ENCODE assay signal across 8 mouse cellular contexts in the genomic region with DNA sequence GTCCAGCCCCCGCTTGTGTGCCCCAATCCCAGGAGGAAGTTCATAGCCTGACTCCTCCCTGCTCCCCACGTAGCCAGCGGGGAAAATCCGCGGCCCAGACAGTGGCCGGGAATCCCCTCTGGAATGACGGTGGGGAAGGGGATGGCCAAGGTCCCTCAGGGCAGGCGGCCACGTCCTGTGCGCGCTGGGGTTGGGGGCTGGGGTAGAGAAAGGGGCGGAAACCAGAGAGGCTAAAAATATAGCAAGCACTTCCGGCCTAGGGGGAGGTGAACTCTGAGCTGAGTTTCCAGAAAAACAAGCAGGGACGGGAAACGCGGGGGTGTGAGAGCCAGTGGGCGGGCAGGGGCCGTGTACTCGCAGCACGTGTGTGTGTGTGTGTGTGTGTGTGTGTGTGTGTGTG. TPM values are rescaled to one million over a fixed set of nuclear protein-coding genes. Genes with fewer than 3 reads are reported as not detected.
DNase-seq lines count a peak whose midpoint lies in the region; ATAC-seq and TF ChIP-seq lines count a peak whose summit lies in the region.

No protein-coding gene starts in this region.

- no peak for TF ChIP-seq CTCF in CH12.LX (conservative IDR thresholded peaks at IDR 0.05 in 1 of 2, IDR thresholded peaks at IDR 0.05 in 1 of 2; ENCODE audit: low read depth in 2 of 2, low read length in 2 of 2)
- TF ChIP-seq CTCF in spleen, adult 2 months (IDR thresholded peaks at IDR 0.05; ENCODE audit: extremely low read depth, insufficient read depth, insufficient read length, insufficient replicate concordance): no peak

- in situ Hi-C loops in CH12.LX (cut with MboI; ENCODE audit: low pct_ligation_motif_present, low pct_unique_long_range_greater_than_20kb, low sequenced_read_pairs): no loop called here

- H3K36me3 ChIP-seq in CH12.LX (replicated peaks in 1 of 2; ENCODE audit: control insufficient read depth in 1 of 2, insufficient read depth in 1 of 2, low read length in 1 of 2): peaks cover 11 to 26% of the 10 kb centered on the region in 2 experiments
- peaks cover 12% of the 10 kb centered on the region for H3K36me3 ChIP-seq in forebrain, embryonic 14.5 days (ENCODE audit: control insufficient read depth, insufficient read depth, low read length)
- H3K36me3 ChIP-seq in limb, embryonic 11.5 days (ENCODE audit: control insufficient read depth, insufficient read depth, low read length): peaks cover 3% of the 10 kb centered on the region; the same call in 1 of the 2 replicates
- H3K36me3 ChIP-seq in midbrain, embryonic 12.5 days: peaks cover 12% of the 10 kb centered on the region
- H3K36me3 ChIP-seq in spleen, adult 2 months (ENCODE audit: control insufficient read depth, insufficient read depth, low read length): peaks cover 14% of the 10 kb centered on the region

- no peak for TF ChIP-seq RAD21 in CH12.LX (IDR thresholded peaks at IDR 0.05; ENCODE audit: low read depth, low read length)

- TF ChIP-seq EP300 in CH12.LX (IDR thresholded peaks at IDR 0.05; ENCODE audit: low read length): no peak

- H3K4me2 ChIP-seq in CH12.LX (ENCODE audit: insufficient read depth, low read depth, poor library complexity, severe bottlenecking): peak overlapping the region; percentile 85
- peak overlapping the region; percentile 46 for H3K4me2 ChIP-seq in forebrain, embryonic 14.5 days (ENCODE audit: low read length)
- H3K4me2 ChIP-seq in limb, embryonic 11.5 days (ENCODE audit: low read depth, severe bottlenecking): peak overlapping the region; percentile 50
- H3K4me2 ChIP-seq in midbrain, embryonic 12.5 days (replicated peaks): peak overlapping the region; percentile 46

- TF ChIP-seq POLR2A in CH12.LX (IDR thresholded peaks at IDR 0.05; ENCODE audit: low read depth, low read length): peak; percentile 33; the same call in 1 of the 2 replicates
- peak; percentile 45; the same call in 1 of the 2 replicates for TF ChIP-seq POLR2A in spleen, adult 2 months (IDR thresholded peaks at IDR 0.05; ENCODE audit: low read depth, low read length)

- H3K4me1 ChIP-seq in CH12.LX (ENCODE audit: control insufficient read depth in 1 of 2, insufficient read depth in 2 of 2): peaks cover 37 to 84% of the 10 kb centered on the region in 2 experiments
- H3K4me1 ChIP-seq in forebrain, embryonic 14.5 days (ENCODE audit: control insufficient read depth, insufficient read depth, low read length): peaks cover 25% of the 10 kb centered on the region
- H3K4me1 ChIP-seq in limb, embryonic 11.5 days (ENCODE audit: control insufficient read depth, insufficient read depth, low read length): peaks cover 45% of the 10 kb centered on the region
- H3K4me1 ChIP-seq in midbrain, embryonic 12.5 days: peaks cover 53% of the 10 kb centered on the region
- H3K4me1 ChIP-seq in spleen, adult 2 months (ENCODE audit: control insufficient read depth, insufficient read depth, insufficient read length): peaks cover 35% of the 10 kb centered on the region

- WGBS in forebrain, embryonic 14.5 days: 4% methylated on average over 18 of the region's 20 CpGs
- WGBS in limb, embryonic 11.5 days: 1% methylated on average over 20 of the region's 20 CpGs
- 8% methylated on average over 20 of the region's 20 CpGs for WGBS in midbrain, embryonic 12.5 days
- WGBS in spleen, adult 2 months: under 1% methylated on average over 20 of the region's 20 CpGs

- dilution Hi-C loops in CH12.LX (cut with MboI; ENCODE audit: extremely low pct_ligation_motif_present, extremely low pct_unique_long_range_greater_than_20kb, low sequenced_read_pairs): no loop called here

- H3K79me2 ChIP-seq in CH12.LX (replicated peaks; ENCODE audit: control insufficient read depth, extremely low read depth, insufficient read depth, poor library complexity, severe bottlenecking): peaks cover 21% of the 10 kb centered on the region

- no peaks in the 10 kb centered on the region for H3K27me3 ChIP-seq in CH12.LX (replicated peaks)
- no peaks in the 10 kb centered on the region for H3K27me3 ChIP-seq in forebrain, embryonic 14.5 days (replicated peaks; ENCODE audit: control insufficient read depth, insufficient read depth, low read length)
- H3K27me3 ChIP-seq in limb, embryonic 11.5 days (ENCODE audit: control insufficient read depth, insufficient read depth, low read length): no peaks in the 10 kb centered on the region
- peaks cover 20% of the 10 kb centered on the region for H3K27me3 ChIP-seq in midbrain, embryonic 12.5 days
- no peaks in the 10 kb centered on the region for H3K27me3 ChIP-seq in spleen, adult 2 months (ENCODE audit: control insufficient read depth, insufficient read depth, low read length)

- no peaks in the 10 kb centered on the region for H3K9me3 ChIP-seq in CH12.LX (replicated peaks; ENCODE audit: low read length)
- no peaks in the 10 kb centered on the region for H3K9me3 ChIP-seq in forebrain, embryonic 14.5 days (replicated peaks; ENCODE audit: control insufficient read depth, low read length)
- no peaks in the 10 kb centered on the region for H3K9me3 ChIP-seq in limb, embryonic 11.5 days (ENCODE audit: control insufficient read depth, low read length)
- no peaks in the 10 kb centered on the region for H3K9me3 ChIP-seq in midbrain, embryonic 12.5 days

- H3K27ac ChIP-seq in CH12.LX (ENCODE audit: insufficient read depth, low read depth): peak overlapping the region; percentile 97
- H3K27ac ChIP-seq in forebrain, embryonic 14.5 days (ENCODE audit: low read depth, low read length): peak overlapping the region; percentile 60; the same call in 1 of the 2 replicates
- peak overlapping the region; percentile 95 for H3K27ac ChIP-seq in limb, embryonic 11.5 days (replicated peaks; ENCODE audit: low read depth, low read length)
- peak overlapping the region; percentile 68 for H3K27ac ChIP-seq in midbrain, embryonic 12.5 days (replicated peaks)
- H3K27ac ChIP-seq in spleen, adult 2 months (ENCODE audit: insufficient read depth, low read length): peak overlapping the region; percentile 99

- peak overlapping the region; percentile 19 to 52 (median 42) for H3K4me3 ChIP-seq in CH12.LX (replicated peaks in 1 of 3; ENCODE audit: low read depth in 2 of 3, low read length in 2 of 3, poor library complexity in 1 of 3)
- H3K4me3 ChIP-seq in forebrain, embryonic 14.5 days (ENCODE audit: low read depth, low read length): no peak overlapping the region
- H3K4me3 ChIP-seq in limb, embryonic 11.5 days (ENCODE audit: low read depth, low read length): peak overlapping the region; percentile 16
- peak overlapping the region; percentile 25 for H3K4me3 ChIP-seq in midbrain, embryonic 12.5 days
- peak overlapping the region; percentile 55 for H3K4me3 ChIP-seq in spleen, adult 2 months (ENCODE audit: extremely low read depth, insufficient read depth, insufficient read length)

- peak; percentile 17; the same call in 1 of the 2 replicates for ATAC-seq in forebrain, embryonic 14.5 days
- ATAC-seq in hematopoietic stem cell, adult 5-6 weeks (replicated peaks in 1 of 2; ENCODE audit: insufficient read depth in 1 of 2, low FRiP score in 2 of 2, low TSS enrichment in 1 of 2, low read depth in 1 of 2, poor library complexity in 2 of 2, severe bottlenecking in 2 of 2): peak; percentile 1 to 3; a peak in 3 of 4 replicates
- peak; percentile 37; the same call in 1 of the 2 replicates for ATAC-seq in limb, embryonic 11.5 days (ENCODE audit: insufficient number of reproducible peaks, low FRiP score, low TSS enrichment, low read depth)
- ATAC-seq in midbrain, embryonic 12.5 days (ENCODE audit: low FRiP score, low read depth): 0 out of 2 replicates have a peak, but pooled peaks have one; percentile 19

- peak; percentile 88 for DNase-seq in CH12.LX (ENCODE audit: extremely low read depth)
- peak; percentile 82 for DNase-seq in adrenal gland, adult 8-10 months
- DNase-seq in forebrain, embryonic 14.5 days (ENCODE audit: low spot score): peak; percentile 39
- DNase-seq in limb, embryonic 11.5 days (ENCODE audit: low spot score): peak; percentile 85
- DNase-seq in spleen, adult 2 months (ENCODE audit: low read depth in 1 of 2, low spot score in 2 of 2): peak; percentile 93 to 94
- no peak for DNase-seq in cerebellum, adult 8-10 months

- H3K9ac ChIP-seq in CH12.LX (ENCODE audit: insufficient read depth, low read depth): peak overlapping the region; percentile 80
- H3K9ac ChIP-seq in forebrain, embryonic 14.5 days (ENCODE audit: low read length): peak overlapping the region; percentile 55
- peak overlapping the region; percentile 58; the same call in 1 of the 2 replicates for H3K9ac ChIP-seq in limb, embryonic 11.5 days (ENCODE audit: low read length)
- peak overlapping the region; percentile 38; the same call in 1 of the 2 replicates for H3K9ac ChIP-seq in midbrain, embryonic 12.5 days (replicated peaks)

RNA-seq across cellular contexts. Expression of gene Zfp36, which starts 1.9 kb away (rescaled TPM):
- total RNA-seq in CH12.LX (2012; rRNA removed) (2.8 and 3.5 TPM in 2 replicates), CH12.LX (2014; rRNA removed) (1.1 and 1.9 TPM in 2 replicates)
- polyA plus RNA-seq in CH12.LX (2012; ENCODE audit: insufficient read length, low read depth): 8.9 and 9.9 TPM in 2 replicates
- 10 to 100 TPM; 12.8 to 33.6 (median 21.5) TPM for total RNA-seq in adrenal gland, adult 8-10 months (2022)
- polyA plus RNA-seq in forebrain, embryonic 14.5 days (2014; fragmentation: Nextera tagmentation; extraction: Ambion mirVana): 3.3 and 5.6 TPM in 2 replicates
- 166 and 198 TPM in 2 replicates for total RNA-seq in hematopoietic stem cell, adult 5-6 weeks (2017)
- polyA plus RNA-seq in limb, embryonic 11.5 days (2014; fragmentation: Nextera tagmentation; extraction: Ambion mirVana): 5.6 and 6.1 TPM in 2 replicates
- polyA plus RNA-seq in midbrain, embryonic 12.5 days (2016; fragmentation: Nextera tagmentation; extraction: Ambion mirVana): 4.9 and 5.4 TPM in 2 replicates
- polyA plus RNA-seq in spleen, adult 2 months (2012; rRNA removed): 106 and 138 TPM in 2 replicates

RNA-seq across cellular contexts. Expression of gene Plekhg2, which starts 9.5 kb away (rescaled TPM):
- total RNA-seq in CH12.LX (2012; rRNA removed) (3.3 and 4.7 TPM in 2 replicates), CH12.LX (2014; rRNA removed) (0.39 and 0.43 TPM in 2 replicates)
- 5.2 and 5.5 TPM in 2 replicates for polyA plus RNA-seq in CH12.LX (2012; ENCODE audit: insufficient read length, low read depth)
- 10 to 100 TPM; 13.6 to 28.9 (median 20.9) TPM for total RNA-seq in adrenal gland, adult 8-10 months (2022)
- 17.7 and 27.5 TPM in 2 replicates for polyA plus RNA-seq in forebrain, embryonic 14.5 days (2014; fragmentation: Nextera tagmentation; extraction: Ambion mirVana)
- 3.5 and 12.5 TPM in 2 replicates for total RNA-seq in hematopoietic stem cell, adult 5-6 weeks (2017)
- polyA plus RNA-seq in limb, embryonic 11.5 days (2014; fragmentation: Nextera tagmentation; extraction: Ambion mirVana): 73.2 and 79.6 TPM in 2 replicates
- 71.6 and 78.6 TPM in 2 replicates for polyA plus RNA-seq in midbrain, embryonic 12.5 days (2016; fragmentation: Nextera tagmentation; extraction: Ambion mirVana)
- polyA plus RNA-seq in spleen, adult 2 months (2012; rRNA removed): 64.0 and 66.4 TPM in 2 replicates

RNA-seq across cellular contexts. Expression of gene Med29, which starts 10.6 kb away (rescaled TPM):
- total RNA-seq in CH12.LX (2012; rRNA removed) (23.5 and 27.8 TPM in 2 replicates), CH12.LX (2014; rRNA removed) (19.4 and 19.8 TPM in 2 replicates)
- 25.4 and 26.9 TPM in 2 replicates for polyA plus RNA-seq in CH12.LX (2012; ENCODE audit: insufficient read length, low read depth)
- 10 to 100 TPM; 24.5 to 44.1 (median 29.5) TPM for total RNA-seq in adrenal gland, adult 8-10 months (2022)
- 42.3 and 52.9 TPM in 2 replicates for polyA plus RNA-seq in forebrain, embryonic 14.5 days (2014; fragmentation: Nextera tagmentation; extraction: Ambion mirVana)
- 15.8 and 32.4 TPM in 2 replicates for total RNA-seq in hematopoietic stem cell, adult 5-6 weeks (2017)
- polyA plus RNA-seq in limb, embryonic 11.5 days (2014; fragmentation: Nextera tagmentation; extraction: Ambion mirVana): 51.5 and 53.5 TPM in 2 replicates
- 45.3 and 46.9 TPM in 2 replicates for polyA plus RNA-seq in midbrain, embryonic 12.5 days (2016; fragmentation: Nextera tagmentation; extraction: Ambion mirVana)
- polyA plus RNA-seq in spleen, adult 2 months (2012; rRNA removed): 26.6 and 31.5 TPM in 2 replicates

RNA-seq across cellular contexts. Expression of gene Paf1, which starts 10.8 kb away (rescaled TPM):
- total RNA-seq in CH12.LX (2012; rRNA removed) (45.9 and 71.0 TPM in 2 replicates), CH12.LX (2014; rRNA removed) (42.2 and 57.8 TPM in 2 replicates)
- 105 and 151 TPM in 2 replicates for polyA plus RNA-seq in CH12.LX (2012; ENCODE audit: insufficient read length, low read depth)
- 100 to 1,000 TPM in 1 of 4 experiments, 10 to 100 TPM in 3; 61.6 to 102 (median 87.9) TPM for total RNA-seq in adrenal gland, adult 8-10 months (2022)
- polyA plus RNA-seq in forebrain, embryonic 14.5 days (2014; fragmentation: Nextera tagmentation; extraction: Ambion mirVana): 59.3 and 73.1 TPM in 2 replicates
- 181 and 184 TPM in 2 replicates for total RNA-seq in hematopoietic stem cell, adult 5-6 weeks (2017)
- polyA plus RNA-seq in limb, embryonic 11.5 days (2014; fragmentation: Nextera tagmentation; extraction: Ambion mirVana): 83.5 and 94.9 TPM in 2 replicates
- 83.2 and 86.0 TPM in 2 replicates for polyA plus RNA-seq in midbrain, embryonic 12.5 days (2016; fragmentation: Nextera tagmentation; extraction: Ambion mirVana)
- 85.1 and 88.6 TPM in 2 replicates for polyA plus RNA-seq in spleen, adult 2 months (2012; rRNA removed)

RNA-seq across cellular contexts. Expression of gene Rps16, which starts 31.5 kb away (rescaled TPM):
- total RNA-seq in CH12.LX (2012; rRNA removed) (1,915 and 2,040 TPM in 2 replicates), CH12.LX (2014; rRNA removed) (42.7 and 66.7 TPM in 2 replicates)
- polyA plus RNA-seq in CH12.LX (2012; ENCODE audit: insufficient read length, low read depth): 1,205 and 1,254 TPM in 2 replicates
- total RNA-seq in adrenal gland, adult 8-10 months (2022): 1,000 to 10,000 TPM in 3 of 4 experiments, 100 to 1,000 TPM in 1; 948 to 1,196 (median 1,106) TPM
- polyA plus RNA-seq in forebrain, embryonic 14.5 days (2014; fragmentation: Nextera tagmentation; extraction: Ambion mirVana): 539 and 750 TPM in 2 replicates
- 943 and 1,083 TPM in 2 replicates for total RNA-seq in hematopoietic stem cell, adult 5-6 weeks (2017)
- polyA plus RNA-seq in limb, embryonic 11.5 days (2014; fragmentation: Nextera tagmentation; extraction: Ambion mirVana): 1,100 and 1,120 TPM in 2 replicates
- 544 and 582 TPM in 2 replicates for polyA plus RNA-seq in midbrain, embryonic 12.5 days (2016; fragmentation: Nextera tagmentation; extraction: Ambion mirVana)
- polyA plus RNA-seq in spleen, adult 2 months (2012; rRNA removed): 1,505 and 1,761 TPM in 2 replicates
